Mouse (Mus musculus) spleen, adult 2 months (tissue): Measurements from ENCODE around the gene Tubg1.

Source experiments
- CTCF ChIP-seq: fragments of 200-500 bp; IDR thresholded peaks from 2 replicates; pipeline ENCODE4 v1.5.1; 2011; ENCODE audit warnings: mild to moderate bottlenecking, inconsistent platforms; ENCODE audit not compliant: insufficient read depth, insufficient read length, insufficient replicate concordance; ENCODE audit errors: extremely low read depth
- POLR2A ChIP-seq: fragments of 200-500 bp; IDR thresholded peaks from 2 replicates; pipeline ENCODE4 v1.6.1; 2011; ENCODE audit warnings: low read depth, low read length, inconsistent platforms

DNA sequence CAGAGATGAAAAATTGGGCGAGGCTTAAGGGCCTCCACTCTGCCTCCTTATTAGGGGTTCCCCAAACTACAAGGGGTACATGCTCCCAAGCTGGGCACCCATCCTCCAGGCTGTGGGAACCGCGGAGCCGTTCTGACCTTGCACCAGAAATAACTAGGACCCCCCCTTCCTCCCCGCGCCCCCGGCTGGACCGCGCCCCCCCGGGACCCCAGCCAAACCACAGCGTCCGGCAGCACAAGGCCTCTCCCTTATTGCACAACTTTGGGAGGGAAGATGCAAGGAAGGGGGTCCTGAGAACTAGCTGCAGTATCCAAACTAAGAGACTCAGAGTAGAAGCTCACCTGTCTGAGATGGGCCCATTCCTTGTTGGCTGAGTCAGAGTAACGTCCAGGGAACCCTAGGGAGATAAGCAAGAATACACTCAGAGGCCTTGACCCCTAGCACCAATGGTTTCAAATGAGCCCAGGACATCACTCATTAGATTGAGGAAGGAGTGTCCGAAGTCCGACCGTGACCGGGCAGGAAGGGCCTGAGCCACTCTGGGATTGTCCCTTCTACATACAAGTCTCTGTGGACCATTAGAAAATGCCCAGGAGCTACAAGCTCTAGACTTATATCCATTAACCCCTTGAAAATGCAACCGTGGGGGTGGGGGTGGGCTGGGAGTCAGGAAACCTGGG lies 48.7 kb downstream of the Tubg1 start:
- TF ChIP-seq POLR2A (no peak), CTCF (no peak)
